Mouse (Mus musculus): ENCODE results near the gene Lmnb2. TPM values are rescaled to one million over a fixed set of nuclear protein-coding genes. Genes with fewer than 3 reads are reported as not detected.

The Lmnb2 gene
- polyA plus RNA-seq (2017; shearing (Covaris generic)) = 12.7 TPM

GRCm38 (mm10) chr10:80917779-80918434, at the start of gene Lmnb2:
Lmnb2 (minus strand) TSS chr10:80918245.

GRCm38 (mm10) chr10:80929299-80930226, 11.5 kb upstream of the Lmnb2 start, which contains the start of gene Gadd45b:
Gadd45b (plus strand) TSS chr10:80930073.

GRCm38 (mm10) chr10:80900318-80901247, 17.5 kb downstream of the Lmnb2 start, which contains the start of gene Timm13:
Timm13 (minus strand) TSS chr10:80900969.

GRCm38 (mm10) chr10:80871581-80871980, 46.5 kb downstream of the Lmnb2 start, which contains the start of gene Tmprss9:
Tmprss9 (plus strand) TSS chr10:80871848.

GRCm38 (mm10) chr10:80854913-80855748, 62.9 kb downstream of the Lmnb2 start, which contains the start of the genes Lsm7 and Sppl2b:
Lsm7 (minus strand) TSS chr10:80855209.
Sppl2b (plus strand) TSS chr10:80855275.

Other genes starting within 250 kb of the Lmnb2 start
- 211 TPM for gene Mknk2, start 240.1 kb downstream of the Lmnb2 start, polyA plus RNA-seq (2017; shearing (Covaris generic))
- 104 TPM for gene Mob3a, start 216.3 kb downstream of the Lmnb2 start, polyA plus RNA-seq (2017; shearing (Covaris generic))
- 79.5 TPM for gene Izumo4, start 216.1 kb downstream of the Lmnb2 start, polyA plus RNA-seq (2017; shearing (Covaris generic))
- 74.7 TPM for gene Ap3d1, start 176.0 kb downstream of the Lmnb2 start, polyA plus RNA-seq (2017; shearing (Covaris generic))
- 85.2 TPM for gene Dot1l, start 163.0 kb downstream of the Lmnb2 start, polyA plus RNA-seq (2017; shearing (Covaris generic))
- gene Sf3a2, start 120.0 kb downstream of the Lmnb2 start, polyA plus RNA-seq (2017; shearing (Covaris generic)) = 62.8 TPM
- 189 TPM for gene Plekhj1, start 119.6 kb downstream of the Lmnb2 start, polyA plus RNA-seq (2017; shearing (Covaris generic))
- not detected for gene Amh, start 113.0 kb downstream of the Lmnb2 start, polyA plus RNA-seq (2017; shearing (Covaris generic))
- gene Jsrp1, start 104.7 kb downstream of the Lmnb2 start, polyA plus RNA-seq (2017; shearing (Covaris generic)) = not detected
- gene Oaz1, start 91.6 kb downstream of the Lmnb2 start, polyA plus RNA-seq (2017; shearing (Covaris generic)) = 2,107 TPM
- not detected for gene Lingo3, start 74.2 kb downstream of the Lmnb2 start, polyA plus RNA-seq (2017; shearing (Covaris generic))
- 80.2 TPM for gene Lsm7, start 63.0 kb downstream of the Lmnb2 start, polyA plus RNA-seq (2017; shearing (Covaris generic))
- 19.0 TPM for gene Sppl2b, start 63.0 kb downstream of the Lmnb2 start, polyA plus RNA-seq (2017; shearing (Covaris generic))
- not detected for gene Tmprss9, start 46.4 kb downstream of the Lmnb2 start, polyA plus RNA-seq (2017; shearing (Covaris generic))
- gene Timm13, start 17.3 kb downstream of the Lmnb2 start, polyA plus RNA-seq (2017; shearing (Covaris generic)) = 133 TPM
- gene Gadd45b, start 11.8 kb upstream of the Lmnb2 start, polyA plus RNA-seq (2017; shearing (Covaris generic)) = 590 TPM
- 0.67 TPM for gene Gng7, start 96.7 kb upstream of the Lmnb2 start, polyA plus RNA-seq (2017; shearing (Covaris generic))
- gene Diras1, start 107.4 kb upstream of the Lmnb2 start, polyA plus RNA-seq (2017; shearing (Covaris generic)) = not detected
- gene Slc39a3, start 119.2 kb upstream of the Lmnb2 start, polyA plus RNA-seq (2017; shearing (Covaris generic)) = 9.4 TPM
- gene Sgta, start 141.9 kb upstream of the Lmnb2 start, polyA plus RNA-seq (2017; shearing (Covaris generic)) = 64.8 TPM
- gene Thop1, start 151.8 kb upstream of the Lmnb2 start, polyA plus RNA-seq (2017; shearing (Covaris generic)) = 6.2 TPM
- gene Creb3l3, start 180.6 kb upstream of the Lmnb2 start, polyA plus RNA-seq (2017; shearing (Covaris generic)) = not detected
- gene Map2k2, start 187.7 kb upstream of the Lmnb2 start, polyA plus RNA-seq (2017; shearing (Covaris generic)) = 147 TPM
- gene Zbtb7a, start 217.0 kb upstream of the Lmnb2 start, polyA plus RNA-seq (2017; shearing (Covaris generic)) = 74.9 TPM
- gene Pias4, start 249.7 kb upstream of the Lmnb2 start, polyA plus RNA-seq (2017; shearing (Covaris generic)) = 39.4 TPM

Measured in effector memory CD4-positive, alpha-beta T cell, adult 5 months (primary cell).